Mouse (Mus musculus) ovary, postnatal 10 days (tissue): Measurements from ENCODE around the gene Lrrc8a.
A peak's percentile ranks its signal among the peaks of the same experiment; 100 is the strongest.

Source experiments
- DNase-seq: peaks from one replicate; pipeline ENCODE4 v3.0.0; 2022; ENCODE audit warnings: low spot score

Lrrc8a gene

GRCm38 (mm10) chr2:30261921-30262839, 24.7 kb downstream of the Lrrc8a start:
- DNase-seq, result no peak

- DNase-seq, result no peak
These were observed 25.4 kb downstream of the Lrrc8a start for GRCm38 (mm10) chr2:30262840-30263441.

DNA sequence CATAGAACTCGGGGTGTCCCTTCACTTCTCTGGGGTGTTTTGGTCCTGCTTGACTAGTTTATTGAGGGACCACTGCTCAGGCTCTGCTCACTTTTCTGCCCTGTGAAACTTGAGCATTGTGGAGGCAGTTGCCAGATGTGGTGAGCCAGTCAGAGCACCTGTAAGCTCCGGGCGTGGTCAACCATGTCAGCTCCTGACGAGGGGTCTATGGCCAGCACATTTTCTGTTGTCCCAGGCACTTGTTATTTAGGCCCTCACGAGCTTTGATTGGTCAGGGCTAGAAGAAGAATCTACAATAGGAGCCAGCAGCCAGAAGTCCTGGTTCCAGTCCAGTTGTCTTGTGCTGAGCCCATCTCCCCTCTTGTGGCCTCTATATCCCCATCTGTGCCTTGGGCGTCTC, 26.3 kb downstream of the Lrrc8a start:
- DNase-seq, result no peak

GRCm38 (mm10) chr2:30264671-30265519, 27.4 kb downstream of the Lrrc8a start:
- no peak for DNase-seq

- DNase-seq, result no peak
These were observed 28.3 kb downstream of the Lrrc8a start, which contains the start of gene Phyhd1 for GRCm38 (mm10) chr2:30265767-30266253. Gene Phyhd1, plus strand, starts transcription at chr2:30266203.

GRCm38 (mm10) chr2:30266392-30266941, 29.0 kb downstream of the Lrrc8a start:
- no peak for DNase-seq

GRCm38 (mm10) chr2:30267466-30267865, 30.0 kb downstream of the Lrrc8a start:
- DNase-seq, result no peak

DNA sequence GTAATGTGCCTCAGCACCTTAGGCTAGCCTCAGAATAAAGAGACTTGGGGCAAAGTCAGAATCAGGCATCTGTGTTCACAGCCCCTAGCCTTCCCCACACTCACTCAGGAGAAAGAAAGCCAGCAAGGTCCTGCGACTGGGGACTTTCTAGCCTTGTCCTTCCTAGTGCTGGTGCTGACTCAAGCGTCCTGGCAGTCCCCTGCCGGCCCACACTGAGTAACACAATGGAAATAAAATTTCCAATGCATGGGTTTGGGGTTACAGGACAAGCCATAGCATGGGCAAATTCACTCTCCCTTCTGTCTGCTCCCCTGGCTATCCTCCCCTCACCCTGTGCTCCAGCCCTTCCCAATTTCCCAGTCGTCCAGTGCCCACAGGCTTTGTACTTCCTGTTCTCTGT, 30.9 kb downstream of the Lrrc8a start:
- DNase-seq, result no peak

DNA sequence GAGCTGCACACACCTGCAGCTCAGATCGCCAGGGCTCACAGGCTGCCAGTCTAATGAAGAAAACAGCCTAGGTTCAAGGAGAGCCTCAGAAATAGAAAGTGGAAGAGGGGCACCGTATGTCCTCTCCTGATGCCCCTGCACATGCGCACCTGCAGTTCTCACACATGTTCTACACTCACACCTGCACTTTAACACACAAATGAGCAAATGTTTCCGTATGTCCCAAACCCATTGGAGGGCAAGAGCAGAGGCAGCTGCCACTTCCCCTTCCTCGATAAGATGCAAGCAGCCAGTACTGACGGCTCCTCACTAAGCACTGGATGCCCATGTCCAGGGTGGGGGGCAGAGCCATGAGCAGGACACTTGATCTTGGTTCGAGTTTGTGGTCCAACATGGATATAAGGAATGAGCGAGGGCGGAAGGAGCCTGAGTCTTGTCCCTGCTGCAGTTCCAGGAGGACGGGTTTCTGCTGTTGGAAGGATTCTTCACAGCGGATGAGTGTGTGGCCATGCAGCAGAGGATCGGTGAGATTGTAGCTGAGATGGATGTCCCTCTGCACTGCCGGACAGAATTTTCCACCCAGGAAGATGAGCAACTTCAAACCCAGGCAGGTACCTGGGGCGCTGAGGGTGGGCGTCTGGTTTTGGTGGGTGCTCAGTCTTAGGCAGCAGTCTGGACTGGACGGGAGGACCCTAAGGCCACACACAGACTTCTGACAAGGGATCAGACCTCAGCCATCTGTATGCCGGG, 31.9 kb downstream of the Lrrc8a start:
- no peak for DNase-seq

- DNase-seq, result no peak
These were observed 32.6 kb downstream of the Lrrc8a start for GRCm38 (mm10) chr2:30270134-30270533.

GRCm38 (mm10) chr2:30280743-30281142, 43.2 kb downstream of the Lrrc8a start, which contains the start of gene Gm28038:
Gene Gm28038, plus strand, starts transcription at chr2:30281043.
- no peak for DNase-seq

GRCm38 (mm10) chr2:30281651-30282050, 44.1 kb downstream of the Lrrc8a start:
- no peak for DNase-seq

- no peak for DNase-seq
These were observed 45.7 kb downstream of the Lrrc8a start for GRCm38 (mm10) chr2:30283193-30283592.

- DNase-seq, result no peak
These were observed 47.5 kb downstream of the Lrrc8a start for GRCm38 (mm10) chr2:30285004-30285403.

DNA sequence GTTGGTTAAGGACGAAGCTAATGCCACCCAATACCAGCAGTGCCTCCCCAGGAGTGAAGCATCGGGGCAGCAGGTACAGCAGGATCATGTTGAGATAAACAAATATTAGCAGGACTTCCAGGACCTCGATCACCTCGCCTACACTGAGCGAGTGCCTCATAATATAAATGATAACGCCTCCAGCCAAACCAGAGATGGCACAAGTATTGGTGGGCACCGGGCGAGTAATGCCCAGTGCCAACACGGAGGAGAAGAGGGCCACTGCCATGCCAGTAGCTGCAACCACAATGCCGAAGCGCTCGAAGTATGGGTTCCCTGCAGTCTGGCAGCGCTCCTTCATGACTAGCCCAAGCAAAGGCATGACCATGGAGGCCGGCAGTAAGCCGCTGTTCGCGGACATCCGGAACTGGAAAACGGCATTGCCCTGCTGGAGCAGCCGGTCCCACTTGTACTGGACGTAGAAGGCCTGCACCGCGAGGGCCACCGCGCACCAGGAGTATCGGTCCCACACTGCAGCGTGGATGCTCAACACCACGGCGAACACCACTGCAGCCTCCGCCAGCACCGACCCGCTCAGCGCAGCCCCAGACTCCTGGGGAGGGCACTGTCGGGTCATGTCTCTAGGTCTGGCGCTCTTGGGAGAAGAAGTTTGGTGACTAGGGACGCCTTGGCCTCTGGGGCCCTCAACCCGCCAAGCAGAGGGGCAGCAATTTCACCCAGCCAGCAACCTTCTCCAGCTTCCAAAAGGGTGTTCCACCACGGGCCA, 48.1 kb downstream of the Lrrc8a start:
- DNase-seq, result no peak

- peak; percentile 93 for DNase-seq
These were observed 48.9 kb downstream of the Lrrc8a start, which contains the start of the genes Dolk and Nup188 for GRCm38 (mm10) chr2:30286192-30287026. Gene Dolk, minus strand, starts transcription at chr2:30286334. Gene Nup188, plus strand, starts transcription at chr2:30286397.

- no peak for DNase-seq
These were observed 49.5 kb downstream of the Lrrc8a start for GRCm38 (mm10) chr2:30287027-30287373.

- no peak for DNase-seq
These were observed 62.0 kb downstream of the Lrrc8a start for GRCm38 (mm10) chr2:30299525-30299924.

DNA sequence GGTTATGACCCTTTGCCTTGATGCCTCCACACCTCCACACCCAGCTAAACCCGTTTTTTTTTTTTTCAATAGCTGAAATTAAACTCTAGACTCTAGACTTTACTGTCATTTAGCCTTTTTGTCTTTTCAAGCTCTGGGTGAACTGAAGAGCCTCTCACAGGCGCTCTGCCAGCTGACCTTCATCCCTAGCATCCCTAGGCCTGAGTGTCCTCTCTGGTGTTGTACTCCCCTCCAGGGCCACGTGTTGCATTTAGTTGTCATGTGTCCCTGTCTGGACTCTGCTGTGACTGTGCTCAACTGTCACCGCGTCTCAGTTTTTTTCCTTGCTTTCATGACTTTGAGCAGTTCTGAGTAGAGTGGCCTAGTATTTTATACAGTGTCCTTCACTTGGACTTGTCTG, 62.5 kb downstream of the Lrrc8a start:
- no peak for DNase-seq
